ENCODE assay signal across 13 mouse cellular contexts in genomic region chr1:177642712-177643467, GRCm38 (mm10).
DNase-seq lines count a peak whose midpoint lies in the region; ATAC-seq and TF ChIP-seq lines count a peak whose summit lies in the region.
"Had no signal": no experiment of that assay in that cellular context is flagged by ENCODE, and none has a peak within 500 bp of the region (broad histone marks: within the 10 kb centered on the region; RNA-seq: fewer than 3 reads in every experiment).

No protein-coding gene starts in this region.

- no peak overlapping the region for H3K4me2 ChIP-seq in heart, embryonic 12.5 days
- no peak overlapping the region for H3K4me2 ChIP-seq in embryonic facial prominence, embryonic 15.5 days (replicated peaks)
- H3K4me2 ChIP-seq in lung, postnatal 0 days (replicated peaks; ENCODE audit: low read depth, low read length) = no peak overlapping the region
- H3K4me2 ChIP-seq: neural tube, embryonic 12.5 days had no signal

- no peak for TF ChIP-seq EP300 in lung, postnatal 0 days (IDR thresholded peaks at IDR 0.05)

- no peak for DNase-seq in heart, postnatal 25 days (ENCODE audit: low spot score)
- peak; percentile 93 for DNase-seq in kidney, adult 2 months
- peak; percentile 33 for DNase-seq in lung, postnatal 0 days (ENCODE audit: low spot score)
- DNase-seq in cerebellum, postnatal 14 days = no peak
- DNase-seq: forebrain, postnatal 0 days; right cerebral cortex, postnatal 25 days had no signal

- intact Hi-C loops in heart, postnatal 25 days (cut with DNase I) = loop anchor here (5.0 kb wide), 1 partner anchor 39 kb away; no protein-coding TSS in a partner anchor

- no peaks in the 10 kb centered on the region for H3K9me3 ChIP-seq in heart, embryonic 12.5 days (replicated peaks)
- H3K9me3 ChIP-seq in embryonic facial prominence, embryonic 15.5 days (replicated peaks) = no peaks in the 10 kb centered on the region
- no peaks in the 10 kb centered on the region for H3K9me3 ChIP-seq in lung, postnatal 0 days (ENCODE audit: low read length)
- H3K9me3 ChIP-seq: neural tube, embryonic 12.5 days had no signal

- H3K27me3 ChIP-seq in heart, embryonic 12.5 days (replicated peaks) = no peaks in the 10 kb centered on the region
- H3K27me3 ChIP-seq in embryonic facial prominence, embryonic 15.5 days = no peaks in the 10 kb centered on the region
- H3K27me3 ChIP-seq in kidney, adult 2 months (replicated peaks; ENCODE audit: control insufficient read depth, insufficient read depth, low read length) = no peaks in the 10 kb centered on the region
- no peaks in the 10 kb centered on the region for H3K27me3 ChIP-seq in lung, postnatal 0 days (replicated peaks; ENCODE audit: insufficient read depth, low read length)
- H3K27me3 ChIP-seq: CH12.LX; neural tube, embryonic 12.5 days had no signal

- ATAC-seq in heart, embryonic 12.5 days (ENCODE audit: insufficient number of reproducible peaks, low FRiP score) = peak; percentile 15; the same call in 1 of the 2 replicates
- ATAC-seq in embryonic facial prominence, embryonic 15.5 days (ENCODE audit: insufficient number of reproducible peaks, low FRiP score, low TSS enrichment, low read depth) = peak; percentile 76
- peak; percentile 83 for ATAC-seq in lung, postnatal 0 days
- no peak for ATAC-seq in frontal cortex, adult (ENCODE audit: low TSS enrichment)
- no peak for ATAC-seq in activated CD4-positive, CD25-positive, alpha-beta regulatory T cell, adult 4 months
- ATAC-seq: forebrain, postnatal 0 days; hindbrain, embryonic 16.5 days had no signal

- no peak for TF ChIP-seq POLR2A in kidney, adult 2 months (IDR thresholded peaks at IDR 0.05; ENCODE audit: low read depth, low read length)

- 53% methylated on average over 10 of the region's 10 CpGs for WGBS in heart, embryonic 12.5 days
- 56% methylated on average over 10 of the region's 10 CpGs for WGBS in embryonic facial prominence, embryonic 15.5 days
- 39% methylated on average over 10 of the region's 10 CpGs for WGBS in kidney, adult 2 months
- 48% methylated on average over 10 of the region's 10 CpGs for WGBS in lung, postnatal 0 days

- no peak overlapping the region for H3K27ac ChIP-seq in heart, embryonic 12.5 days (ENCODE audit: poor library complexity, severe bottlenecking)
- H3K27ac ChIP-seq in embryonic facial prominence, embryonic 15.5 days (replicated peaks) = peak overlapping the region; percentile 44; the same call in 1 of the 2 replicates
- peak overlapping the region; percentile 64 for H3K27ac ChIP-seq in kidney, adult 2 months (ENCODE audit: insufficient read depth, low read depth, low read length)
- no peak overlapping the region for H3K27ac ChIP-seq in lung, postnatal 0 days (ENCODE audit: low read length)
- H3K27ac ChIP-seq: neural tube, embryonic 12.5 days had no signal

- TF ChIP-seq CTCF in kidney, adult 2 months (conservative IDR thresholded peaks at IDR 0.05; ENCODE audit: insufficient read depth, insufficient read length, low read depth, low read length) = no peak
- no peak for TF ChIP-seq CTCF in lung, postnatal 0 days (IDR thresholded peaks at IDR 0.05)

- peaks cover 9% of the 10 kb centered on the region for H3K4me1 ChIP-seq in heart, embryonic 12.5 days (replicated peaks)
- peaks cover 12% of the 10 kb centered on the region for H3K4me1 ChIP-seq in embryonic facial prominence, embryonic 15.5 days
- H3K4me1 ChIP-seq in kidney, adult 2 months (ENCODE audit: control insufficient read depth, insufficient read depth, low read length) = peaks cover 18% of the 10 kb centered on the region
- H3K4me1 ChIP-seq in lung, postnatal 0 days (ENCODE audit: insufficient read depth, low read depth, low read length) = no peaks in the 10 kb centered on the region

- H3K4me3 ChIP-seq in heart, embryonic 12.5 days = no peak overlapping the region
- H3K4me3 ChIP-seq in embryonic facial prominence, embryonic 15.5 days (replicated peaks) = no peak overlapping the region
- H3K4me3 ChIP-seq in kidney, adult 2 months (ENCODE audit: insufficient read depth, low read depth, low read length) = no peak overlapping the region
- H3K4me3 ChIP-seq in lung, postnatal 0 days (ENCODE audit: low read depth, low read length) = no peak overlapping the region
- H3K4me3 ChIP-seq: neural tube, embryonic 12.5 days had no signal

- no peaks in the 10 kb centered on the region for H3K36me3 ChIP-seq in heart, embryonic 12.5 days
- H3K36me3 ChIP-seq in embryonic facial prominence, embryonic 15.5 days = no peaks in the 10 kb centered on the region
- no peaks in the 10 kb centered on the region for H3K36me3 ChIP-seq in kidney, adult 2 months (ENCODE audit: control insufficient read depth, insufficient read depth, low read length)
- no peaks in the 10 kb centered on the region for H3K36me3 ChIP-seq in lung, postnatal 0 days (ENCODE audit: insufficient read depth, low read length)
- H3K36me3 ChIP-seq: neural tube, embryonic 12.5 days had no signal

- no peak overlapping the region for H3K9ac ChIP-seq in heart, embryonic 12.5 days
- H3K9ac ChIP-seq in embryonic facial prominence, embryonic 15.5 days = no peak overlapping the region
- H3K9ac ChIP-seq in lung, postnatal 0 days (replicated peaks; ENCODE audit: low read depth) = no peak overlapping the region
- H3K9ac ChIP-seq: forebrain, postnatal 0 days; neural tube, embryonic 12.5 days had no signal

Comparison
In these comparisons a context has a peak if more than half of its experiments do, and no peak if none do; other contexts are left out.
1. ATAC-seq: peak in heart, embryonic 12.5 days (single experiment), embryonic facial prominence, embryonic 15.5 days (single experiment) and lung, postnatal 0 days (single experiment); none in frontal cortex, adult (single experiment) and activated CD4-positive, CD25-positive, alpha-beta regulatory T cell, adult 4 months (single experiment).
2. H3K27ac ChIP-seq: peak in embryonic facial prominence, embryonic 15.5 days (single experiment) and kidney, adult 2 months (single experiment); none in heart, embryonic 12.5 days (single experiment) and lung, postnatal 0 days (single experiment).
3. DNase-seq: peak in kidney, adult 2 months (single experiment) and lung, postnatal 0 days (single experiment); none in heart, postnatal 25 days (single experiment) and cerebellum, postnatal 14 days (0 of 2).